Mouse (Mus musculus) lung, postnatal 0 days (tissue): ENCODE data around the gene Vegfa.

Source experiments
- CTCF ChIP-seq: IDR thresholded peaks from 2 replicates; pipeline ENCODE4 v1.5.1; 2016; ENCODE audit warnings: antibody characterized with exemption, mild to moderate bottlenecking
- EP300 ChIP-seq: IDR thresholded peaks from 2 replicates; pipeline ENCODE4 v1.6.1; 2016; ENCODE audit warnings: antibody characterized with exemption, mild to moderate bottlenecking, control low read depth

GRCm38 (mm10) chr17:45973214-45973613, 59.0 kb downstream of the Vegfa start:
- no peak for TF ChIP-seq CTCF
- peak; percentile 99 for TF ChIP-seq EP300
